Mouse (Mus musculus) hindbrain, postnatal 0 days (tissue): ENCODE measurements at regions not wholly inside any gene's neighbourhood (a gene's known extent, or its start where the extent isn't known, plus 50 kb on each side); places are given as distances from the start of the nearest gene placed in this dataset.
A peak's percentile ranks its signal among the peaks of the same experiment; 100 is the strongest.

Experiments
- ATAC-seq: fragments of 200-750 bp; cut with Nextera tagmentation; 2 replicates; pipeline ENCODE4 v1.8.0; 2017; ENCODE audit warnings: mild to moderate bottlenecking, moderate TSS enrichment, moderate library complexity
- DNase-seq: peaks from one replicate; pipeline ENCODE4 v3.0.0-alpha.2; 2015; ENCODE audit warnings: low spot score
- H3K27ac ChIP-seq: fragments of 300-500 bp; sonication (generic); 2 replicates; pipeline ENCODE4 v1.5.1; 2014; ENCODE audit warnings: mild to moderate bottlenecking
- H3K27me3 ChIP-seq: fragments of 300-500 bp; sonication (generic); 2 replicates; pipeline ENCODE4 v1.6.1; 2014; ENCODE audit warnings: low read length, mixed read lengths; ENCODE audit not compliant: insufficient read depth
- H3K36me3 ChIP-seq: fragments of 300-500 bp; sonication (generic); 2 replicates; pipeline ENCODE4 v1.6.1; 2014; ENCODE audit warnings: low read length, mixed read lengths; ENCODE audit not compliant: insufficient read depth
- H3K4me1 ChIP-seq: fragments of 300-500 bp; sonication (generic); 2 replicates; pipeline ENCODE4 v1.6.1; 2014; ENCODE audit warnings: antibody characterized with exemption, low read length, mixed read lengths; ENCODE audit not compliant: insufficient read depth
- H3K4me2 ChIP-seq: fragments of 300-500 bp; sonication (generic); 2 replicates; pipeline ENCODE4 v1.6.1; 2014; ENCODE audit warnings: low read depth, mild to moderate bottlenecking, low read length, moderate library complexity, mixed read lengths
- H3K4me3 ChIP-seq: fragments of 300-500 bp; sonication (generic); 2 replicates; pipeline ENCODE4 v1.5.1; 2014; ENCODE audit warnings: low read length
- H3K9ac ChIP-seq: fragments of 300-500 bp; sonication (generic); replicated peaks from 2 replicates; pipeline ENCODE4 v1.6.1; 2014; ENCODE audit warnings: mild to moderate bottlenecking, low read length, moderate library complexity, mixed read lengths
- H3K9me3 ChIP-seq: fragments of 300-500 bp; sonication (generic); 2 replicates; pipeline ENCODE4 v1.6.1; 2016; ENCODE audit warnings: low read length, mixed read lengths
- CTCF ChIP-seq: IDR thresholded peaks from 2 replicates; pipeline ENCODE4 v1.5.1; 2016; ENCODE audit warnings: antibody characterized with exemption, control low read depth, low read depth
- WGBS: fragments of 180-500 bp; shearing (Covaris S2); extraction: QIAGEN DNeasy Blood & Tissue Kit; methylation state at CpG from one replicate; pipeline ENCODE4 v1.1.7; 2014; 5-methylcytosine and 5-hydroxymethylcytosine counted together

- Histone ChIP-seq H3K4me1 (no peaks in the 10 kb centered on the region), H3K27ac (no peak overlapping the region), H3K4me3 (no peak overlapping the region), H3K27me3 (no peaks in the 10 kb centered on the region), H3K4me2 (no peak overlapping the region), H3K9ac (no peak overlapping the region), H3K9me3 (no peaks in the 10 kb centered on the region), H3K36me3 (no peaks in the 10 kb centered on the region)
- 33% methylated on average over 1 of the region's 1 CpGs for WGBS
- DNase-seq = peak; percentile 70
- TF ChIP-seq CTCF = no peak
- peak; percentile 89 for ATAC-seq
These were observed 210.5 kb downstream of the Adcyap1 start for GRCm38 (mm10) chr17:93409329-93409728.
